Mouse (Mus musculus): ENCODE data around the gene Srcin1.

The Srcin1 gene

DNA sequence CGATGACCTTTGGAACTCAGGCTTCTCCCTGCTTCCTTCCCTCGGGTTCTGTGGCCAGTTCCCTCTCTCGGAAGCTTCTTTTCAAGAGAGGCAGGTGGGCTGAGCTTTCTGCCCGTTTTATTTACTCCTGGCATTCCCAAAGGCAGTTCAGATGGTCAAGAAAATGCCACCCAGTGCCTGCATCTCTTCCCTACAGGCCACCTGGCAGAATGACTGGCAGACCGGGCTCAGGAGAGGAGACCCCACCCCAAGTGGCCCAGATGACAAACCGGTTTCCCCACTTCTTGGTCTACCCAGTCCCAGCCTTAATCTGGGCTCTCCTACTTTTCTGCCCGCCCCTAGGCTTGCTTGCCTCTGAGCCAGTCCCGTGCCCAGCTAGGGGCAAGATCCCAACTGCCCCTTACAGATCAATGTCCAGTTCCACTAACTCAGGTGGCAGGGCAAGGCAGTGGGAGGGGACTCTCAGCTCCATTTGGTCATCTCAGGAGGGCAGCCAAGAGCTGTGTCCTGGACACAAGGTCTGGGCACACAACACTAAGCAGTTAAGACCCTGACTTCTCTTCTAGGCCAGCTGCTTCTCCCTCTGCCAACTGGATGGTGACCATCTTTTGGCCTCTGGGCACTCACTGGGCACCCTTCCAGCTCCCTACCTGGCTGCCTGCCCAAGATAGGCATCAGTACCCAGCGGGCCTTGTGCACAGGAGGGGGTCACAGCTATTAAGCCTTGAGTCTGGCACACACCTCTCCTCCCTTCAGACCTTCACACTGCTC lies at the start of gene Srcin1:
Srcin1 (minus strand) TSS at position 51 of the 771 bp plus-strand sequence.
- DNase-seq, result peak; percentile 79

DNA sequence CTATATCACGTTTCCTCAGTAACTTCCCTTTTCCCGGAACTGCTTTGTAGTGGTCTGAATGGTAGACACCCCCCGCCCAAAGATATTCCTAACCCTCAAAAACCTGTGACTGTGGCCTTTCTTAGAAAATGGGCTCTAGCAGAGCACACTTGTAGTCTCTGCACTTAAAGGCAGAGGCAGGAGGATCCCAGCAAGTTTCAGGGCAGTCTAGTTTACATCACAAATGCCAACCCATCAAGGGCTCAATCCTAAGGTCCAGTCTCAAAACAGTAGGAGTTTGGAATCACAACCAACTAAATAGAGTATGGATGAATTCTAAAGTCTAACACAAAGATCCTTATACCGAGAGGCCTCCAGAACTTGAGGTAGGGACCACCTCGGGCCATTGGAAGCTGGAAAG lies 49.6 kb upstream of the Srcin1 start:
- no peak for DNase-seq

DNA sequence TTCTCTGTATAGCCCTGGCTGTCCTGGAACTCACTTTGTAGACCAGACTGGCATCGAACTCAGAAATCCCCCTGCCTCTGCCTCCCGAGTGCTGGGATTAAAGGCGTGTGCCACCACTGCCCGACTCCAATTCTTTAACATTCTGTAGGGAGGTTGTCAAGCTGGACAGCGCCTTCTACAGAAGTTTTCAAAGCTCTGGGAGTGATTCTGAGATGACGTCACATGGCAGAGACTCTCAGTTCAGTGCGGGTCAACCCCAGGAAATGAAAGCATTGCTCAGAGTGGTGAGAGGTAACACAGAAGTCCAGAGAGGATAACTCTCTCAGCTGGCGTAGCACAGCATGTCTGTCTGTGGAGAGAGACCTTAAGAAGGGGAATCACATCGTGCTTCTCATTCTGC lies 47.2 kb upstream of the Srcin1 start:
- DNase-seq, result no peak

DNA sequence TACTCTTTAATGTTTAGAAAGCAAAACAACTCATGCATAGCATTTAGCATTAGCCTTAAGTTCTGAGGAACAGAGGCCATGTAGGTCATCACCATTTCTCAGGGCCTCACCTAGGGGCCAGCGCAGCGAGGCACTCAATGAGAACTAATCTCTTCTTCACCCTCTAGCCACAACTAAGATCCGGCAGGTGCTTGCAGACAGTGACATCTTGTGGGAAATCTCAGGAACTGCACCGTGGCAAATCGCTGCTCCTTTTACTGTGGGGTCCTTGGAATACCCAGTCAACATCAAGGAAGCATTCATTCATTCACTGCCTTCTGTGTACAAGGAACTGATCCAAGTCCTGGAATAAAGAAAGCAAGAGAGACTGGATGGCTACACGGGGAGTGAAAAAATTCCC lies 46.5 kb upstream of the Srcin1 start:
- DNase-seq, result peak; percentile 77

DNA sequence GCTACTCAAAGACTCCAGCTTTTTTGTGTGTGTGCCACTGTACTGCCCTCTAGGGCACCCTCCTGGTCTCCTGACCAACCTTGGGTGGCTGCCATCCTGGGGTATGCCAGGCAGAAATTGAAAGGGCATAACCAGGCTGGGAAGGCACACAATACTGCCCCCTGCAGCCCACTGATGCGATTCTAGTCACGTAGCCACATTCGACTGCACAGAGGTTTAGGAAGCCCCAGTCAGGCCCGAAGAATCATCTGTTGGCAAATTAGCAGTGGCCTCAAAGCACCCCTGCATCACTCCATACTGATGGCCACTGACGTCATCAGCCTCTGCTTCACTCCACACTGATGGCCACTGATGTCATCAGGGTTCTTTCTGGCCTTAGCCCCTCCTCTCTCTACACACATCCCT lies 43.4 kb upstream of the Srcin1 start:
- DNase-seq, result peak; percentile 72

DNA sequence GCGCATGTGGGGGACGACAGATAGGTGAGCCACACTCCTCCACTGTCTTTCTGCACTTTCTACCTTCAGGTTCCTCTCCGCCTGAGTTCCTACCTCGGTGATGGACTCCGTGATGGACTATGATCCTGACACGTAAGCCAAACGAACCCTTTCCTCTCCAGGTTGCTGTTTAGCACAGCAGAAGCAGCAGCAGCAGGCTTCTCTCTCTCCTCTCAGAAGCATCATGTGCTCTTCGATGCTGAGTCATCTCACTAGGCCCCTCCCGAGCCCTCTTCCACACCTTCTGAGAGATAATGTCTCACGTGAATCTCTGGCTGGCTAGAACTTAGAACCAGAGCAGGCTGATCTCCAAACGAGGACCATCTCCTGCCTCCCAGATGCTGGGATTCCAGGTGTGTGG lies 42.4 kb upstream of the Srcin1 start:
- DNase-seq, result no peak

DNA sequence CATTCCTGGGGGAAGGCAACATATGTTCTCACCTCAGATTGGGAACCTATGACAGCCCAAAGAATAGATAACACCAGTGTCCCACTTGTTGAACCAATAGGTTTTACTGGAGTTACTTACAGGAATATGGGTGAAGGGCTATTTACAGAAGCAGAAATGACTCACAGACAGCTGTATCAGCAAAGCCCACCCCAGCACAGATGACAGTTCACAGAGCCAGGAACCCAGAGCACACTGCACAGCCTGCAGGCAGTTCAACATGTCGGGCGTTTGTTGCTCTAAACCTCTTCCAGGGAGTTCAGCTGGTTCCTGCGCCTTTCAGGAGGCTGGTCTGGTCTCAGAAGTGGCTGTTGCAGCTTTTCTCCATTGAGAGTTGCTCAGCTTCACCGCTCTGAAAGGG lies 39.3 kb upstream of the Srcin1 start:
- DNase-seq, result no peak

DNA sequence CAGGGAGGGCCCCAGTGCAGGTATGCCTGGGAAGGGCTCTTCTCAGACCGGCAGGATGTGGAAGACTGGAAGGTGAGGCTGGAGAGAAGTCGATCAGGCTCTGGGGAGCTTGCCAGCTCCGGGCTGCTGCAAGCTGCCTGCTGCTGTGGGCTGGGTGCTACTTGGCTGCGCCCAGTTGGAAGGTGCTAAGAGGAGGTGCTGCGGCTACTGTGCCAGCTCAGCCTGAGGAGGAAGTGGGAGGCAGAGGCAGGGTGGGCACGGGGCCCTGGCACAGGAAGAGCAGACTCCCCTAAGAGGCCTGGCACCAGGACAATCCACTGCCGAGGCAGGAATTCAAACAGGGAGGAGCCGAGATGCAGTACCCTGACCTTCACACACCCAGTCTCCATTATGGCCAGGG lies 35.1 kb upstream of the Srcin1 start:
- DNase-seq, result no peak

DNA sequence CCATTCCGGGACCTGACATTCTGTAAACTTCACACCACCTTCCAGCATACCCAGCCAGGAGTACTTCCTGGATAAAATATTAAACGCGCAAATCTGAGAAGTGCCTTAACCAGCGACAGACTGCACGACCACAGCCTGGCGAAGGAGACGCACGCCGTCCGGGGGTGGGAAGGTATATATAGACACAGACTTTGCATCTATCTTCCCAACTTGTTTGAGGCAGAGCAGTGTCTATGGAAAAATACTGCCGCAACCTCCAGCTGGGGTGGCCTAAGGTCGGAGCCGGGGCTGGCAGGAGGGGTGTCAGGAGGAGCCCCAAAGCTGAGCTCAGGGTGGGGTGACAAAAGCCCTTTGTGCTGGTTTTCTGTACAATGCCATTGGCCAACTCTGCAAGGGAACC lies 33.8 kb upstream of the Srcin1 start:
- DNase-seq, result no peak

DNA sequence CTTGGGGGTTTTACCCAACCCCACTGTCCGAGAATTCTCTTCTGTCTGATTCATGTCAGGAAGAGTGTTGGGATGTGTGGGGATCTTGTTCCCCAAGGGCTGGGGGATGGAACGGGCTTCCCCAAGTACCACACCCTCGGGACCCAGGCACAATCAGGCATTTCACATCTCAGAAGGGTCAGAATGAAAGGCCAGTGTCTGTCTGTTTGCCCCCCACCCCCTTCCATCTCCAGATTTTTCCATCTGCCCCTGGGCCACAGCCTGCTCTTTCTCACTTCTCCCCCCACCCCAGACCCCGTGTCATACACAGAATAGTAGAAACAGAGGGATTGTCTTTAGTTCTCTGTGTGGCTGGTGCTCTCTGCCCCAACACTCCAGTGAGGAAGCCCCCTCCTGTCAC lies 32.9 kb upstream of the Srcin1 start:
- no peak for DNase-seq

DNA sequence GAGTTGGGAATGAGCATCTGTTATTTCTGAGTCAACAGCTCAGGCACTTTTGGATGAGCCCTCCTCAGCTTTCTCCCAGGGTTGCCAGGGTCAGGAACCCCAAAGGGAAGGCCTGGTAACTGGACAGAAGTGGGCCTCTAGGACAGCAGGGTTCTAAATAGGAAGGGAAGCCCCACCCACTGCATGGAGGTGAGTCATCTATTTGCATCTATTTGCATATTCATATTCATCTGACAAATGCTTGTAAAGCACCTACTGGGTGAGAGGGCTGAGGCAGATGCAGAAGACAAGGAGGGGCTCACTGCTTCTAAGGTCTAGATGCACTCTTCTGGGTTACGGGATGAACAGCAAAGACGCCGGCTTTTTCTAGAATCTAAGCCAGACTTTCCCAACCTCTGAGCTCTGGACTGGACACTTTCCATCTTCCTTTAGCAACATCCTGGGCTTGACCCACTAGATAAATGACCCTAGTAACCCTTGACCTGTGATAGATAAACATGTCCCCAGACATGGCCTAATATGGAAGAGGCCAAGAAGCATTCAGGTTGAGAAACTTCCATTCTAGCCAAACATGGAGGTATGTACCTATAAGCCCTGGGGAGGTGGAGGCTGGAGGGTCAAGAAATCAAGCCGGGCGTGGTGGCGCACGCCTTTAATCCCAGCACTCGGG lies 31.2 kb upstream of the Srcin1 start:
- DNase-seq, result no peak

DNA sequence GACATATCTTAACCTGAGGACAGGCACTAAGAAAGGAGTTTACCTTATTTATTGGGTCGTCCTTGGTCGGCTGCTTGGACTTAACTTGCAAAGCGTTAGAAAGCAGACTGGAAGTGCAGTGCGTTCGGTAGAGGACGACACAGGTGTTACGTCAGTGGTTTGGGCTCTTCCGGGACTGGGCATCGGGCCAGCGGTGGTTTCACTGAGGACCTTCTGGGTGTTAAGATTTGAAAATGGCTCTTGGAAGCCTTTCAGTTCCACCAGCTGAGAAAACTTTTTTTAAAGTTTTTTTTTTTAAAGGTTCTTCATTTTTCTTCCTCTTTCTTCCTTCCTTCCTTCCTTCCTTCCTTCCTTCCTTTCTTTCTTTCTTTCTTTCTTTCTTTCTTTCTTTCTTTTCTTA lies 27.9 kb upstream of the Srcin1 start:
- DNase-seq, result no peak

DNA sequence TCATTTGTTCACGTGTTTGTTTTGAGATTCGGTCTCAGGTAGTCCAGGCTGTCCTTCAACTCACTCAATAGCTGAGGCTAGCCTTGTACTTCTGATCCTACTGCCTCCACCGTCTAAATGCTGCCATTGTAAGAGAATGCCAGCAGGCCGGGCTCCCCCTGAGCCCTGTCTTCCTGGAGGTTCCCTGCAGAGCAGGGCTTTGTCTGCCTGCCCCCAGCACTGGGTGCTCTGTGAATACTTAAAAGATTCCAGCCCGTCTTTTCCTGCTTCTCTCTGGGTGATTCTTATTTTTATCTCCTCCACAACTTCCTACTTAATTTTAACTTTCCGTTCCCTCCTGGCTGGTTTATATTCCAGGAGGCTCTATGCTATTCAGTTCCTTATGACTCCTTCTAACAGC lies 26.2 kb upstream of the Srcin1 start:
- no peak for DNase-seq

DNA sequence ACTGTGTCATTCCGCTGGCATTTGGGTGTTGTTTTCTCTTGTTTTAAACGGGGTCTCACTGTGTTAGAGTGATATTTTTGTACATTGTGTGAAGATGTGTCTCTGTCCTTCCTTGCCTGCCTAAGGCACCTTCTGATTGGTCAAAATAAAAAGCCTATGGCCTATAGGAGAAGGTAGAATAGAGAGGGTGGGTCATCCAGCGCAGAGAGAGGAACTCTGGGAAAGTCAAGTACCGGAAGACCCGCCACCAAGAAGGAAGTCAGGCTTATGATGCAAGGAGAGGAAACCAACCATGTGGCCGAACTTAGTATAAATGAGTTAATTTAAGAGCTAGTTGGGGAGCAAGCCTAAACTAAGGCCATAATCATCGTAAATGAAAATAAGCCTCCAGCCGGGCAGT lies 23.1 kb upstream of the Srcin1 start:
- no peak for DNase-seq

DNA sequence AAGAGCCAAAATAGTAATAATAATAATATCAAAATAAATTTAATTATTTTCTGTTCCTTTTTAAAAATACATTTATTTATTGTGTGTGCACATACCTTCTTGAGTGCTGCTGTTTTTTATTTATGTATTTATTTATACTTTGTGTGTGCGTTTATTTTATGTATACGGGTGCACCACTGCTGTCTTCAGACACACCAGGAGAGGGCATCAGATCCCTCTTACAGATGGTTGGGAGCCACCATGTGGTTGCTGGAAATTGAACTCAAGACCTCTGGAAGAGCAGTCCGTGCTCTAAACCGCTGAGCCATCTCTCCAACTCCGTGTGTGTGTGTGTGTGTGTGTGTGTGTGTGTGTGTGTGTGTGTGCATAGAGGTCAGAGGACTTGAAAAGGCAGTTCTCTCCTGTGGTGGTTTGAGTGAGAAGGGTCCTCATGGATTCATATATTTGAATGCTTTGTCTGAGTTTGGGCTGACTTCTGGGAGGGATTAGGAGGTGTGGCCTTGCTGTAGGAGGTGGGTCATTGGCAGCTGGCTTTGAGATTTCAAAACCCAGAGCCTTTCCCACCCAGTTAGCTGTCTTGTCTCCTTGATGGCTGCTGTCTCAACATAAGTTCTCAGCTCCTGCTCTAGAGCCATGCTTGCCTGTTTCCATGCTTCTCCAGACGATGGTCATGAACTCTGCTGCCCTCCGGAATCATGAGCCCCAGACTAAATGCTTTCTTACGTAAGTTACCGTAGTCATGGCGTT lies 22.1 kb upstream of the Srcin1 start:
- no peak for DNase-seq

DNA sequence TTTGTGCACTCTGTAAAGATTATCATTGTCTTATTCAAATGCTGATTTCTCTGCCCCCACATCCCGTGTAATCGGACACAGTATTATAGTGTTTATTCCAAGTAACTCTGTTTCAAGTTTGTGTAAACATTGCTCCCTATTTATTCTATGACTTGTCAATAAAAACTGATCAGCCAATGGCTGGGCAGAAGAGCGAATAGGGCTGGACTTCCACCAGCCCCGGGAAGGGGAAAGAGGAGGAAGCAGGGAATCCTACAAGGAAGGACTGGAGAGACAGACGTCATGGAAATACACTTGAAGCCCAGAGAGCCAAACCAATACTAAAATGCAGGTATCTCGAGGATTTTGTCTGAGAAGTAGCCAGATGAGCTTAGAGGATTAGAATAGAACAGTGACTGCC lies 18.1 kb upstream of the Srcin1 start:
- no peak for DNase-seq

DNA sequence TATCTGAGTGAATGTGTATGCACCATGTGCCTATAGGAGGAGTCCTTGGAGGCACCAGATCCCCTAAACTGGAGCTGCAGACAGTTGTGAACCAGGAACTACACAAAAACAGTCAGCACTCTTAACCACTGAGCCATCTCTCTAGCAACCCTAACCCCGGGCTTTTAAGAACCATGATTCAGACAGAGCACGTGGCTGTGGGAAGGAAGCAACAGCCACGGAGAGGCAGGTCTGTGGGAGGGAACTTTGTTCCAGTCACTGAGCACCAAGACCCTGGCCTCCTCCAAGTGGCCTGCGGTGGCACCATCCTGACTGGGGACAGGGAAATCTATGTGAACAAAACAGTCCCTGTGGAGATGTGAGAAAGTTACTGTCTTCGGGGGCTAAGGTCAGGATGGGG lies 15.9 kb upstream of the Srcin1 start:
- no peak for DNase-seq

DNA sequence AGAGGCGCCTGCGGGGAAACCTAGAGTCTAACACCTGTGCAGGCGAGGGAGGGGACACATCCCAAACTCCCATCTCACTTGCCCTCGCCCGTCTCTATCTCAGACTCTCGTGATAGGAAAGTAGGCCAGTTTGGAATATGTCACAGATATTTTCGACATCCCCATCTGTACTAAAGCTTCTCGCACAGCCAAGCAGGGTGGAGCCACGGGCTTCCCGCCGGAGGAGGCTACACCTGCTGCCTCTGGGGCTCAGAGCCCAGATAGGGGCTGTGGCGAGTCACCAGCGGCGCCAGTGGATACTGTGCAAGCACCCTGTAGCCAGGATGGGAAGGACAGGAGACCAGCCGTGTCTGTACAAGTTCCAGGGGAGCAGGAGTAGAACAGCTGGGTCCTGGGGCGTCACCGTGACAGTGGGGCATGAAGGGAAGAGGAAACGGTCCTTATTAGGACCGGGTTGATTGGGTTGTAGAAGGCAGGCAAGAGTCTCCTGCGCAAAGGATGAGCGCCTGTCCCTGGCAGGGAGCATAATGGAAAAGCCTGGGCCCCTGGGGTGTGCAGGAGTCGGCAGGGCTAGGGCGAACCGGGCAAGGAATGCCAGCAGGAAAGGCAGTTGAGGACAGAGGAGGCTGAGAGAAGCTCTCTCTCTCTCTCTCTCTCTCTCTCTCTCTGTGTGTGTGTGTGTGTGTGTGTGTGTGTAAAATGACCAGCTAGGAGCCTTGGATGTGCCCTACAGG lies 14.4 kb upstream of the Srcin1 start:
- DNase-seq, result peak; percentile 48

DNA sequence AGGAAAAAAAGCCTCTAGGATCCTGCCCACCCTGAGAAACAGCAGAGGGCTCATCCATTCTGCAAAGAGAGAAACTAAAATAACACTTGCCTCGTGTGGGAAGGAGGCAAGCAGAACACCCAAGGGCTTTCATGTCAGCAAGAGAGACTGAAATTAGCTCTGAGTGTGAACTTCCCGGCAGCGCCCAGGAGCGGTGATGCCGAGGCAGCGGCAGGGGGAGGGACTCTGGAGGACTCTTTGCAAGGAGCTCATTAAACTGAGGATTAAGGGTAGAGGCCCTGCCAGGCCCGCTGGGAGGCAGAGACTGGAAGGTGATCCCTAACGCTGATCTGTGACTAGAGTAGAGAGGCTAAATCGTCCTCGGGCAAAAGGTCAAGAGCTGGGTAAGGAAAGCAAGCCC lies 13.2 kb upstream of the Srcin1 start:
- no peak for DNase-seq

DNA sequence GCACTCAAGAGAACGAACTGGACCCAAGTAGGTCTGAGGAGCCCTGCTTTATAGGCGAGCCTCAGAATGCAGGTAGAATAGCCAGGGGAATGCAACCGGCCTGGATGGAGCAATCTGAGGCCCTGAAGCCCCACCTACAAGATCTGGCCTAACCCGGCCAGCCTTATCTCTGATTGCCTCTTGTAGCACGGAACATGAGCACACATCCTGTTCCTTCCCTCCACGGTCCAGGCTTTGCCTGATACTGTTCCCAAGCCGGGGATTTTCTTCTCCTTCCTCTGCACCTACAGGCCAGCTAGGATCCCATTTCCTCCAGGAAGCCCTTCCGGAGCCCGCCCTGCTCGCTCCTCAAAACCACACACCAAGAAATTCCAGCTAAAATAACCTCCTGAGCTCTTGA lies 9.9 kb upstream of the Srcin1 start:
- no peak for DNase-seq

DNA sequence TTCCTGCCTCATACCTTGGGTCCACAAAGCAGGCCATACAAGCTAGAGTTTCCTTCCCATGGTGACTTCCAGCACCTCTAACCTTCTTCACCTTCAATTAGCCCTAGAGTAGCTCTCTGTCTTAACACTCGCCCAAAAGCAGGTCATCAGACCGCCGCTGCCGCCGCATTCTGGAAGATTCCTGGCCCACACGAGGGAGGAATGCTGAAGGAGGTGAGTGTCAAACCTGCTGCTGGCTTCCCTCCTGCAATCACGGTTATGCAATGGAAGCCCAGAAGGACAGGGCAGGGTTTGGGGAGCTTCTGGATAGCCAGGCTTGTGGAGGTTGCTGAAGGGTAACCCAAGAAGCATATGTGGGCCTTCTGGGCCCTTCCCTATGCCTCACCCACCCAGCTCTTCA lies 8.5 kb upstream of the Srcin1 start:
- no peak for DNase-seq

DNA sequence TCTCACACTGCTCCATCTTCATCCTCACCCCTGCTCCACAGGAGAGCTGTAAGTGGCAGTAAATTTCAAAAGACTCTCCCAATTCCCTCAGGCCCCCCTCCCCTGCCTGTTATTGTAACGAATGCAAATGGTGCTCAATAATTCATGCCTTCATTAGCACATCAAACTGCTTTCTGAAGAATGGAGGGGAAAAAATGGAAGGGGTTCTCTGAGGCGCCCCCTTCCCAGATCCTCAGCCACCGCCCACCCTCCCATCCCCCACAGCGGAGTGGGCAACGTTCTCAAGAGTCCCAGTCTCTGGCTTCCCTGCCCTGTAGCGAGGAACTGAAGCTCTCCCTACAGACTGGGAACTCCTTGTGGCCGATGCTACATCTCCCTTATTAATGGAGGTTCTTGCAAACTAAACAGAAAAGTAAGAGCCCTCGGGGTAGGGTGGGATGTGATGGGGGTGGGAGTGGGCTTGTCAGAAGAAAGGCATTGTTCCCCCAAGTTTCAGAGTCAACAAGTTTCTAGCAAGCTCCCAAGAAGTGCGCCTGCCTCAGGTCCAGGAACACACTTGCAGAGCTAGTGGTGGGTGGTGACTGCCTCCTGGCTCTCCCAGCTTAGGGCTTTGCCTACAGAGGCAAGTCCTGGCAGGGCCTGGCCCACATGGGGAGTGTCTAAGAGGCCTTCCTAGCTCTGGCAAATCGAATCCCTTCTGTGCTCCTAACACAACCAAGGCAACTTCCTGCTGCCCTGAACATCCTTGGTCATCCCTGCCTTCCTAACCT lies 3.3 kb upstream of the Srcin1 start:
- no peak for DNase-seq

DNA sequence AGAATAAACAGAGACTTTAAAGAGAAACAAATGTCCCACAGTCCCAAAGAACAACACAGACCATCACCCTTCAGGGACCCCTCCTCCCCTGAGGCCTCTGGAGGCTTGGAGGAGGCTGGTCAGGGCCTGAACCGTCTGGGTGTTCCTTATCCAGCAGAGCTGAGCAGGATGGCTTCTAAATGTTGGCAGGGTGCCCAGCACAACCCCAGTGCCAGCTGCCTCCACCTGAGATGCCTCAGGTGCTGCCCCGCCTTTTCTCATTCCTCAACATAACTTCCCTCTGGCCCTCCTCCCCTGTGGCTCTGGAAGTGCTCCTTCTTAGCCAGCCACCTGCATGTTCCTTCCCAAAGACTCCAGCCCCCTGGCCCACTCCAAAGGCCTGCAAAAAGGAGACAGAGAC lies 2.3 kb upstream of the Srcin1 start:
- no peak for DNase-seq
